Comparison of ENCODE assay signal across 32 mouse cellular contexts in the genomic region with DNA sequence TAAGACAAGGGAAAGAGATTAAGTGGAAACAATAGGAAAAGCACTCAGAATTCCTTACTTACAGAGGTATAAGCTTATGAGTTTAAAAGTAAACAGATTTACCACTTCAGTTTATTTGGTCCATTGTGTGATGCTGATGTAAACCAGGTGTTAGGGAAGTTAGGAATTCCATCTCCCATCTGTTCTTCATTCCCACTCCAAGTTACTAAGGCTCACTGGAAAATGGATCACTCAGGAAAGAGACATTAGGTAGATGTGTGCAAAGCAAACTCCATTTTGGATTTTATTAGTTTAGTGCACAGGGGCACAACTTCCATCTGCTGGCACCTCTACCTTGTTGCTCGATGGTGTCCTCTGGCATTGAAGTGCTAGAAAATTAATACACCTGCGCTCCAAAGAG. TPM values are rescaled to one million over a fixed set of nuclear protein-coding genes. Genes with fewer than 3 reads are reported as not detected.
DNase-seq lines count a peak whose midpoint lies in the region; ATAC-seq and TF ChIP-seq lines count a peak whose summit lies in the region.
"Had no signal": no experiment of that assay in that cellular context is flagged by ENCODE, and none has a peak within 500 bp of the region (broad histone marks: within the 10 kb centered on the region; RNA-seq: fewer than 3 reads in every experiment).

No protein-coding gene starts in this region.

- H3K4me1 ChIP-seq in limb, embryonic 11.5 days (ENCODE audit: control insufficient read depth, insufficient read depth, low read length): no peaks in the 10 kb centered on the region
- peaks cover 3% of the 10 kb centered on the region; the same call in 1 of the 2 replicates for H3K4me1 ChIP-seq in limb, embryonic 14.5 days (ENCODE audit: control insufficient read depth, insufficient read depth, low read length)
- no peaks in the 10 kb centered on the region for H3K4me1 ChIP-seq in hindbrain, embryonic 11.5 days (replicated peaks; ENCODE audit: control insufficient read depth, insufficient read depth, low read length)
- H3K4me1 ChIP-seq: embryonic facial prominence, embryonic 12.5 days; embryonic facial prominence, embryonic 15.5 days; heart, embryonic 10.5 days; heart, embryonic 13.5 days; hindbrain, embryonic 13.5 days; intestine, embryonic 15.5 days had no signal

- H3K27me3 ChIP-seq in limb, embryonic 11.5 days (ENCODE audit: control insufficient read depth, insufficient read depth, low read length): no peaks in the 10 kb centered on the region
- no peaks in the 10 kb centered on the region for H3K27me3 ChIP-seq in limb, embryonic 14.5 days (ENCODE audit: control insufficient read depth, insufficient read depth, low read length)
- no peaks in the 10 kb centered on the region for H3K27me3 ChIP-seq in hindbrain, embryonic 11.5 days (ENCODE audit: control insufficient read depth, insufficient read depth, low read length)
- H3K27me3 ChIP-seq: embryonic facial prominence, embryonic 12.5 days; embryonic facial prominence, embryonic 15.5 days; heart, embryonic 13.5 days; hindbrain, embryonic 13.5 days; intestine, embryonic 15.5 days had no signal

- 38% methylated on average over 2 of the region's 2 CpGs for WGBS in limb, embryonic 11.5 days
- WGBS in limb, embryonic 14.5 days: 42% methylated on average over 2 of the region's 2 CpGs
- 81% methylated on average over 2 of the region's 2 CpGs for WGBS in hindbrain, embryonic 11.5 days

- peak; percentile 71 for ATAC-seq in limb, embryonic 11.5 days (ENCODE audit: insufficient number of reproducible peaks, low FRiP score, low TSS enrichment, low read depth)
- ATAC-seq in limb, embryonic 14.5 days (ENCODE audit: low FRiP score, low read depth): peak; percentile 41; the same call in 1 of the 2 replicates
- no peak for ATAC-seq in megakaryocyte progenitor cell, adult 5-6 weeks (replicated peaks; ENCODE audit: poor library complexity)
- ATAC-seq in hindbrain, embryonic 11.5 days (ENCODE audit: low FRiP score): no peak
- ATAC-seq: forebrain, embryonic 14.5 days; forebrain, postnatal 0 days; hindbrain, embryonic 16.5 days; intestine, embryonic 15.5 days had no signal

- H3K4me2 ChIP-seq in limb, embryonic 11.5 days (ENCODE audit: low read depth, severe bottlenecking): no peak overlapping the region
- H3K4me2 ChIP-seq in limb, embryonic 14.5 days (replicated peaks; ENCODE audit: low read depth, low read length, severe bottlenecking): no peak overlapping the region
- no peak overlapping the region for H3K4me2 ChIP-seq in hindbrain, embryonic 11.5 days (replicated peaks; ENCODE audit: low read depth, low read length)
- H3K4me2 ChIP-seq: embryonic facial prominence, embryonic 12.5 days; embryonic facial prominence, embryonic 15.5 days; heart, embryonic 13.5 days; hindbrain, embryonic 13.5 days; intestine, embryonic 15.5 days had no signal

- TF ChIP-seq POLR2A in limb, embryonic 14.5 days (IDR thresholded peaks at IDR 0.05; ENCODE audit: borderline replicate concordance, extremely low read depth, insufficient read depth, insufficient read length): no peak

- no peak overlapping the region for H3K4me3 ChIP-seq in limb, embryonic 11.5 days (ENCODE audit: low read depth, low read length)
- H3K4me3 ChIP-seq in limb, embryonic 14.5 days (replicated peaks; ENCODE audit: low read length): no peak overlapping the region
- H3K4me3 ChIP-seq in hindbrain, embryonic 11.5 days (ENCODE audit: low read depth, low read length): no peak overlapping the region
- H3K4me3 ChIP-seq: embryonic facial prominence, embryonic 12.5 days; embryonic facial prominence, embryonic 15.5 days; heart, adult 2 months; heart, embryonic 10.5 days; heart, embryonic 13.5 days; hindbrain, embryonic 13.5 days; intestine, embryonic 15.5 days had no signal

- H3K9ac ChIP-seq in limb, embryonic 11.5 days (ENCODE audit: low read length): no peak overlapping the region
- H3K9ac ChIP-seq in limb, embryonic 14.5 days (ENCODE audit: low read depth, low read length, severe bottlenecking): no peak overlapping the region
- H3K9ac ChIP-seq in hindbrain, embryonic 11.5 days (ENCODE audit: low read depth, low read length): no peak overlapping the region
- H3K9ac ChIP-seq: embryonic facial prominence, embryonic 12.5 days; embryonic facial prominence, embryonic 15.5 days; forebrain, postnatal 0 days; heart, embryonic 13.5 days; hindbrain, embryonic 13.5 days; intestine, embryonic 15.5 days had no signal

- no peak overlapping the region for H3K27ac ChIP-seq in limb, embryonic 11.5 days (replicated peaks; ENCODE audit: low read depth, low read length)
- 0 out of 2 replicates have a peak overlapping the region, but pooled peaks have one; percentile 43 for H3K27ac ChIP-seq in limb, embryonic 14.5 days (replicated peaks; ENCODE audit: low read depth, low read length)
- H3K27ac ChIP-seq in hindbrain, embryonic 11.5 days (ENCODE audit: low read depth, low read length): no peak overlapping the region
- H3K27ac ChIP-seq: embryonic facial prominence, embryonic 12.5 days; embryonic facial prominence, embryonic 15.5 days; heart, adult 2 months; heart, embryonic 10.5 days; heart, embryonic 13.5 days; hindbrain, embryonic 13.5 days; intestine, embryonic 15.5 days had no signal

- peak; percentile 27 for DNase-seq in embryo, embryonic 10 days (ENCODE audit: low spot score)
- no peak for DNase-seq in embryo, embryonic 9.5 days (ENCODE audit: extremely low spot score)
- DNase-seq in embryo, embryonic 11 days: peak; percentile 27
- DNase-seq in limb, embryonic 11.5 days (ENCODE audit: low spot score): no peak
- no peak for DNase-seq in limb, embryonic 14.5 days (ENCODE audit: low spot score)
- no peak for DNase-seq in hindbrain, embryonic 11.5 days (ENCODE audit: low spot score)
- DNase-seq in spleen, postnatal 14 days (ENCODE audit: low spot score in 2 of 2): no peak
- DNase-seq: adrenal gland, postnatal 10 days; adrenal gland, postnatal 36 days; cerebellum, adult 18-20 months; cerebellum, adult 9-10 months; cerebellum, postnatal 14 days; forebrain, postnatal 0 days; gastrocnemius, postnatal 25 days; heart, adult 2 months; heart, postnatal 14 days had no signal

- no peaks in the 10 kb centered on the region for H3K9me3 ChIP-seq in limb, embryonic 11.5 days (ENCODE audit: control insufficient read depth, low read length)
- H3K9me3 ChIP-seq in limb, embryonic 14.5 days (ENCODE audit: control insufficient read depth, low read length): no peaks in the 10 kb centered on the region
- H3K9me3 ChIP-seq in hindbrain, embryonic 11.5 days (ENCODE audit: control insufficient read depth, low read length): no peaks in the 10 kb centered on the region
- H3K9me3 ChIP-seq: embryonic facial prominence, embryonic 12.5 days; embryonic facial prominence, embryonic 15.5 days; heart, embryonic 10.5 days; heart, embryonic 13.5 days; hindbrain, embryonic 13.5 days; intestine, embryonic 15.5 days had no signal

- H3K36me3 ChIP-seq in limb, embryonic 11.5 days (ENCODE audit: control insufficient read depth, insufficient read depth, low read length): no peaks in the 10 kb centered on the region
- H3K36me3 ChIP-seq in limb, embryonic 14.5 days (ENCODE audit: control insufficient read depth, insufficient read depth, low read length): no peaks in the 10 kb centered on the region
- H3K36me3 ChIP-seq in hindbrain, embryonic 11.5 days (ENCODE audit: control insufficient read depth, insufficient read depth, low read length): no peaks in the 10 kb centered on the region
- H3K36me3 ChIP-seq: embryonic facial prominence, embryonic 12.5 days; embryonic facial prominence, embryonic 15.5 days; heart, embryonic 10.5 days; heart, embryonic 13.5 days; hindbrain, embryonic 13.5 days; intestine, embryonic 15.5 days had no signal

RNA-seq across cellular contexts. Expression of gene Gm281, which starts 4.1 kb away (rescaled TPM):
- 0.06 TPM in 1 of 2 replicates, not detected in the other for polyA plus RNA-seq in limb, embryonic 11.5 days (2014; fragmentation: Nextera tagmentation; extraction: Ambion mirVana)
- 0.03 TPM in 1 of 2 replicates, not detected in the other for polyA plus RNA-seq in limb, embryonic 14.5 days (2012; rRNA removed)
- 0.08 TPM in 2 replicates for polyA plus RNA-seq in limb, embryonic 14.5 days (2014; fragmentation: Nextera tagmentation; extraction: Ambion mirVana)
- total RNA-seq in megakaryocyte progenitor cell, adult 5-6 weeks (2015): not detected in 2 replicates
- total RNA-seq in megakaryocyte progenitor cell, adult 5-6 weeks (2017): not detected in 2 replicates
- polyA plus RNA-seq in hindbrain, embryonic 11.5 days (2014; fragmentation: Nextera tagmentation; extraction: Ambion mirVana): not detected in 2 replicates
- total RNA-seq: adrenal gland, adult 18-20 months; adrenal gland, postnatal 10 days; adrenal gland, postnatal 36 days; common myeloid progenitor, adult 5-6 weeks; forebrain, postnatal 0 days; gastrocnemius, adult 8-10 months; gastrocnemius, postnatal 25 days; heart, adult 2 months; heart, postnatal 14 days; hematopoietic stem cell, adult 5-6 weeks had no signal
- polyA plus RNA-seq: embryonic facial prominence, embryonic 12.5 days; forebrain, embryonic 11.5 days; forebrain, embryonic 14.5 days; gonadal fat pad, adult 2 months; heart, embryonic 13.5 days; heart, embryonic 16.5 days; hindbrain, embryonic 13.5 days; hindbrain, embryonic 16.5 days; intestine, embryonic 15.5 days had no signal

RNA-seq across cellular contexts. Expression of gene Atxn7, which starts 51.1 kb away (rescaled TPM):
- 4.6 and 4.7 TPM in 2 replicates for polyA plus RNA-seq in limb, embryonic 11.5 days (2014; fragmentation: Nextera tagmentation; extraction: Ambion mirVana)
- 18.7 and 26.7 TPM in 2 replicates for polyA plus RNA-seq in limb, embryonic 14.5 days (2012; rRNA removed)
- 6.4 and 8.8 TPM in 2 replicates for polyA plus RNA-seq in limb, embryonic 14.5 days (2014; fragmentation: Nextera tagmentation; extraction: Ambion mirVana)
- 13.4 and 16.0 TPM in 2 replicates for total RNA-seq in megakaryocyte progenitor cell, adult 5-6 weeks (2015)
- total RNA-seq in megakaryocyte progenitor cell, adult 5-6 weeks (2017): 14.6 and 14.8 TPM in 2 replicates
- polyA plus RNA-seq in hindbrain, embryonic 11.5 days (2014; fragmentation: Nextera tagmentation; extraction: Ambion mirVana): 4.4 and 6.3 TPM in 2 replicates

RNA-seq across cellular contexts. Expression of gene Thoc7, which starts 51.5 kb away (rescaled TPM):
- 260 and 265 TPM in 2 replicates for polyA plus RNA-seq in limb, embryonic 11.5 days (2014; fragmentation: Nextera tagmentation; extraction: Ambion mirVana)
- polyA plus RNA-seq in limb, embryonic 14.5 days (2012; rRNA removed): 89.4 and 116 TPM in 2 replicates
- 194 and 195 TPM in 2 replicates for polyA plus RNA-seq in limb, embryonic 14.5 days (2014; fragmentation: Nextera tagmentation; extraction: Ambion mirVana)
- 296 and 301 TPM in 2 replicates for total RNA-seq in megakaryocyte progenitor cell, adult 5-6 weeks (2015)
- total RNA-seq in megakaryocyte progenitor cell, adult 5-6 weeks (2017): 248 and 345 TPM in 2 replicates
- 253 TPM in 2 replicates for polyA plus RNA-seq in hindbrain, embryonic 11.5 days (2014; fragmentation: Nextera tagmentation; extraction: Ambion mirVana)

Comparison
In these comparisons a context has a peak if more than half of its experiments do, and no peak if none do; other contexts are left out.
1. DNase-seq: peak in embryo, embryonic 10 days (single experiment) and embryo, embryonic 11 days (single experiment); none in embryo, embryonic 9.5 days (single experiment), limb, embryonic 11.5 days (single experiment), limb, embryonic 14.5 days (single experiment), hindbrain, embryonic 11.5 days (single experiment) and spleen, postnatal 14 days (0 of 2).
2. ATAC-seq: peak in limb, embryonic 11.5 days (single experiment) and limb, embryonic 14.5 days (single experiment); none in megakaryocyte progenitor cell, adult 5-6 weeks (single experiment) and hindbrain, embryonic 11.5 days (single experiment).